Mouse (Mus musculus) cortical plate, adult 2 months (tissue): ENCODE results near the gene Kcne1l.

Source experiments
- CTCF ChIP-seq: fragments of 200-500 bp; IDR thresholded peaks from 2 replicates; pipeline ENCODE4 v1.5.1; 2011; ENCODE audit warnings: mild to moderate bottlenecking, control low read depth, low read length; ENCODE audit not compliant: insufficient read depth; ENCODE audit errors: extremely low read depth
- POLR2A ChIP-seq: fragments of 200-500 bp; IDR thresholded peaks from 2 replicates; pipeline ENCODE4 v1.6.1; 2011; ENCODE audit warnings: mild to moderate bottlenecking, low read length, control low read depth; ENCODE audit not compliant: insufficient read depth; ENCODE audit errors: extremely low read depth

- TF ChIP-seq CTCF (no peak), POLR2A (no peak)
These were observed 855 bp downstream of the Kcne1l start for GRCm38 (mm10) chrX:142305010-142305868.
